Comparison of ENCODE assay signal across 16 mouse cellular contexts in the genomic region with DNA sequence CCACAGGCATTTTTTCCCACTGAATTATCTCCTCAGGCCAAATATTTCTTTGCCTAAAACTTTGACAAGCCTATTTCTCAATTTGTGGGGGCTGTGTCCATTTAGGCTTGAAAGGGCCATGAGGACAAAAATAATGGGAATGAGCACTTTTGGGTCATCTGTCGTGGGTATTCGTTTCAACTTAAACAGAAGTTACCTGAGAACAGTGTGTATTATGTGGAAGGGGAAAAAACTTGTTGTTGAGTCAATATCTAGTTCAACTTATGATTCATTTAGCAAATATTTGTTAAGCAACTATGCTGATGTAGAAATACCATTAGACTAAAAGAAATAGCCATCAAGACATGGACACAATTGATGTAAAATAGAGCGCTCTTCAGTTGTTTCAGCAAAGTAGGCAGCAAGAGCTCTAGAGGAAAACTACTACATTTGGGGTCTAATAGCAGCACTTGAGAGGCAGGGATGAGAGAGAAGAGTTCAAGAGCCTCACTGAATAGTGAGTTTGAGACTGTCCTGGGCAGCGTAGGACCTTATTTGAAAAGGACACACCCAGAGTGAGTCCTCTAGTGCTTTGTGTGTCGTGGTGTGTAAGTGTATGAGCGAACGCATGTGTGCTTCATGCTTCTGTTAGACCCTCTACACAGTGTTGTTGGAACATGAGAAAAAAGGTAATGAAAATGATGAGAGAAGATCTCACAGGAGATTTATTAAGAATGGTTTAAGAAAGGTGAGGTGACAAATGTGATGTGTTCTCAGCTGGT. TPM values are rescaled to one million over a fixed set of nuclear protein-coding genes. Genes with fewer than 3 reads are reported as not detected.
DNase-seq lines count a peak whose midpoint lies in the region; ATAC-seq and TF ChIP-seq lines count a peak whose summit lies in the region.
"Had no signal": no experiment of that assay in that cellular context is flagged by ENCODE, and none has a peak within 500 bp of the region (broad histone marks: within the 10 kb centered on the region; RNA-seq: fewer than 3 reads in every experiment).

No protein-coding gene starts in this region.

- H3K27ac ChIP-seq in embryonic facial prominence, embryonic 14.5 days (replicated peaks; ENCODE audit: low read depth, low read length) = peak overlapping the region; percentile 58
- H3K27ac ChIP-seq in embryonic facial prominence, embryonic 10.5 days (replicated peaks) = no peak overlapping the region
- peak overlapping the region; percentile 35; the same call in 1 of the 2 replicates for H3K27ac ChIP-seq in hindbrain, embryonic 12.5 days
- no peak overlapping the region for H3K27ac ChIP-seq in hindbrain, embryonic 16.5 days (ENCODE audit: low read depth, low read length)
- H3K27ac ChIP-seq in lung, postnatal 0 days (ENCODE audit: low read length) = peak overlapping the region; percentile 82
- H3K27ac ChIP-seq in kidney, embryonic 14.5 days (ENCODE audit: low read depth, low read length) = no peak overlapping the region

- 0 out of 2 replicates have a peak, but pooled peaks cover 2% of the 10 kb centered on the region for H3K9me3 ChIP-seq in embryonic facial prominence, embryonic 14.5 days (ENCODE audit: control insufficient read depth, low read length)
- H3K9me3 ChIP-seq in embryonic facial prominence, embryonic 10.5 days = no peaks in the 10 kb centered on the region
- H3K9me3 ChIP-seq in hindbrain, embryonic 12.5 days (replicated peaks) = no peaks in the 10 kb centered on the region
- H3K9me3 ChIP-seq in hindbrain, embryonic 16.5 days (ENCODE audit: control insufficient read depth, low read length) = no peaks in the 10 kb centered on the region
- H3K9me3 ChIP-seq in lung, postnatal 0 days (ENCODE audit: low read length) = no peaks in the 10 kb centered on the region
- H3K9me3 ChIP-seq in kidney, embryonic 14.5 days (ENCODE audit: control insufficient read depth, low read length) = no peaks in the 10 kb centered on the region; the same call in 1 of the 2 replicates
- H3K9me3 ChIP-seq: midbrain, embryonic 15.5 days; neural tube, embryonic 13.5 days had no signal

- no peak for ATAC-seq in embryonic facial prominence, embryonic 14.5 days (ENCODE audit: low read depth)
- ATAC-seq in hindbrain, embryonic 12.5 days (ENCODE audit: low FRiP score) = no peak
- no peak for ATAC-seq in hindbrain, embryonic 16.5 days
- peak; percentile 70 for ATAC-seq in lung, postnatal 0 days
- no peak for ATAC-seq in kidney, embryonic 14.5 days (ENCODE audit: low FRiP score, low TSS enrichment)
- ATAC-seq: midbrain, embryonic 15.5 days had no signal

- no peak overlapping the region for H3K4me3 ChIP-seq in embryonic facial prominence, embryonic 14.5 days (ENCODE audit: low read depth, low read length)
- H3K4me3 ChIP-seq in embryonic facial prominence, embryonic 10.5 days = no peak overlapping the region
- H3K4me3 ChIP-seq in hindbrain, embryonic 12.5 days = no peak overlapping the region
- no peak overlapping the region for H3K4me3 ChIP-seq in hindbrain, embryonic 16.5 days (ENCODE audit: low read length)
- H3K4me3 ChIP-seq in lung, postnatal 0 days (ENCODE audit: low read depth, low read length) = no peak overlapping the region
- no peak overlapping the region for H3K4me3 ChIP-seq in lung, adult 2 months (replicated peaks; ENCODE audit: extremely low read depth, low read depth, low read length)
- no peak overlapping the region for H3K4me3 ChIP-seq in kidney, embryonic 14.5 days (ENCODE audit: low read length)
- H3K4me3 ChIP-seq: midbrain, embryonic 15.5 days; neural tube, embryonic 13.5 days had no signal

- WGBS in embryonic facial prominence, embryonic 14.5 days = 92% methylated on average over 7 of the region's 7 CpGs
- WGBS in embryonic facial prominence, embryonic 10.5 days = 93% methylated on average over 7 of the region's 7 CpGs
- WGBS in hindbrain, embryonic 12.5 days = 94% methylated on average over 7 of the region's 7 CpGs
- 96% methylated on average over 7 of the region's 7 CpGs for WGBS in hindbrain, embryonic 16.5 days
- WGBS in lung, postnatal 0 days = 68% methylated on average over 7 of the region's 7 CpGs
- 67% methylated on average over 7 of the region's 7 CpGs for WGBS in lung, adult 2 months
- WGBS in kidney, embryonic 14.5 days = 90% methylated on average over 7 of the region's 7 CpGs

- no peak overlapping the region for H3K9ac ChIP-seq in embryonic facial prominence, embryonic 14.5 days (ENCODE audit: low read depth, low read length)
- no peak overlapping the region for H3K9ac ChIP-seq in hindbrain, embryonic 12.5 days
- no peak overlapping the region for H3K9ac ChIP-seq in hindbrain, embryonic 16.5 days (ENCODE audit: low read depth, low read length)
- H3K9ac ChIP-seq in lung, postnatal 0 days (replicated peaks; ENCODE audit: low read depth) = no peak overlapping the region
- no peak overlapping the region for H3K9ac ChIP-seq in kidney, embryonic 14.5 days (ENCODE audit: low read depth, low read length)
- H3K9ac ChIP-seq: midbrain, embryonic 15.5 days; neural tube, embryonic 13.5 days had no signal

- peak; percentile 80 for TF ChIP-seq EP300 in lung, postnatal 0 days (IDR thresholded peaks at IDR 0.05)

- no peak for TF ChIP-seq CTCF in lung, postnatal 0 days (IDR thresholded peaks at IDR 0.05)
- no peak for TF ChIP-seq CTCF in lung, adult 2 months (IDR thresholded peaks at IDR 0.05; ENCODE audit: insufficient read depth, low read length)

- H3K4me2 ChIP-seq in embryonic facial prominence, embryonic 14.5 days (ENCODE audit: low read depth, low read length) = no peak overlapping the region
- no peak overlapping the region for H3K4me2 ChIP-seq in hindbrain, embryonic 12.5 days (replicated peaks)
- H3K4me2 ChIP-seq in hindbrain, embryonic 16.5 days (ENCODE audit: low read length) = no peak overlapping the region
- H3K4me2 ChIP-seq in lung, postnatal 0 days (replicated peaks; ENCODE audit: low read depth, low read length) = no peak overlapping the region
- H3K4me2 ChIP-seq in kidney, embryonic 14.5 days (replicated peaks; ENCODE audit: low read depth, low read length) = no peak overlapping the region
- H3K4me2 ChIP-seq: midbrain, embryonic 15.5 days; neural tube, embryonic 13.5 days had no signal

- H3K36me3 ChIP-seq in embryonic facial prominence, embryonic 14.5 days (ENCODE audit: control insufficient read depth, insufficient read depth, low read length) = 0 out of 2 replicates have a peak, but pooled peaks cover 3% of the 10 kb centered on the region
- H3K36me3 ChIP-seq in embryonic facial prominence, embryonic 10.5 days (replicated peaks) = peaks cover 7% of the 10 kb centered on the region; the same call in 1 of the 2 replicates
- no peaks in the 10 kb centered on the region for H3K36me3 ChIP-seq in hindbrain, embryonic 12.5 days
- H3K36me3 ChIP-seq in hindbrain, embryonic 16.5 days (ENCODE audit: control insufficient read depth, insufficient read depth, low read length) = no peaks in the 10 kb centered on the region
- H3K36me3 ChIP-seq in lung, postnatal 0 days (ENCODE audit: insufficient read depth, low read length) = no peaks in the 10 kb centered on the region
- H3K36me3 ChIP-seq in kidney, embryonic 14.5 days (ENCODE audit: control insufficient read depth, insufficient read depth, low read length) = no peaks in the 10 kb centered on the region
- H3K36me3 ChIP-seq: midbrain, embryonic 15.5 days; neural tube, embryonic 13.5 days had no signal

- peaks cover 7% of the 10 kb centered on the region; the same call in 1 of the 2 replicates for H3K4me1 ChIP-seq in embryonic facial prominence, embryonic 14.5 days (ENCODE audit: control insufficient read depth, insufficient read depth, low read length)
- peaks cover 14% of the 10 kb centered on the region for H3K4me1 ChIP-seq in embryonic facial prominence, embryonic 10.5 days
- H3K4me1 ChIP-seq in hindbrain, embryonic 12.5 days = no peaks in the 10 kb centered on the region
- 0 out of 2 replicates have a peak, but pooled peaks cover 3% of the 10 kb centered on the region for H3K4me1 ChIP-seq in hindbrain, embryonic 16.5 days (ENCODE audit: control insufficient read depth, insufficient read depth, low read depth, low read length)
- peaks cover 9% of the 10 kb centered on the region; the same call in 1 of the 2 replicates for H3K4me1 ChIP-seq in lung, postnatal 0 days (ENCODE audit: insufficient read depth, low read depth, low read length)
- H3K4me1 ChIP-seq in lung, adult 2 months (ENCODE audit: control insufficient read depth, insufficient read depth, low read length) = peaks cover 18% of the 10 kb centered on the region
- H3K4me1 ChIP-seq in kidney, embryonic 14.5 days (ENCODE audit: control insufficient read depth, insufficient read depth, low read length) = no peaks in the 10 kb centered on the region
- H3K4me1 ChIP-seq: midbrain, embryonic 15.5 days had no signal

- H3K27me3 ChIP-seq in embryonic facial prominence, embryonic 14.5 days (replicated peaks; ENCODE audit: control insufficient read depth, insufficient read depth, low read length) = no peaks in the 10 kb centered on the region
- no peaks in the 10 kb centered on the region for H3K27me3 ChIP-seq in embryonic facial prominence, embryonic 10.5 days (replicated peaks; ENCODE audit: low read depth, poor library complexity, severe bottlenecking)
- H3K27me3 ChIP-seq in hindbrain, embryonic 12.5 days = no peaks in the 10 kb centered on the region
- no peaks in the 10 kb centered on the region for H3K27me3 ChIP-seq in hindbrain, embryonic 16.5 days (replicated peaks; ENCODE audit: control insufficient read depth, insufficient read depth, low read length)
- H3K27me3 ChIP-seq in lung, postnatal 0 days (replicated peaks; ENCODE audit: insufficient read depth, low read length) = no peaks in the 10 kb centered on the region
- no peaks in the 10 kb centered on the region for H3K27me3 ChIP-seq in kidney, embryonic 14.5 days (ENCODE audit: control insufficient read depth, insufficient read depth, low read length)
- H3K27me3 ChIP-seq: midbrain, embryonic 15.5 days; neural tube, embryonic 13.5 days had no signal

- TF ChIP-seq POLR2A in lung, adult 2 months (IDR thresholded peaks at IDR 0.05; ENCODE audit: borderline replicate concordance, extremely low read depth, low read depth, low read length) = no peak

- no peak for DNase-seq in embryonic facial prominence, embryonic 14.5 days (ENCODE audit: low spot score)
- DNase-seq in embryonic facial prominence, embryonic 10.5 days (ENCODE audit: low spot score) = no peak
- peak; percentile 83 for DNase-seq in lung, postnatal 0 days (ENCODE audit: low spot score)
- no peak for DNase-seq in lung, adult 2 months
- DNase-seq in urinary bladder, postnatal 36 days (ENCODE audit: low spot score in 2 of 2) = no peak
- DNase-seq: adrenal gland, postnatal 10 days; cerebellum, postnatal 36 days; kidney, adult 8-10 months; lung, postnatal 36 days; retina, postnatal 1 day; spleen, adult 18-20 months had no signal

RNA-seq across cellular contexts. Expression of a gene that starts 23.1 kb away (rescaled TPM):
- polyA plus RNA-seq in embryonic facial prominence, embryonic 14.5 days (2014; fragmentation: Nextera tagmentation; extraction: Ambion mirVana) = 39.6 and 46.0 TPM in 2 replicates
- polyA plus RNA-seq in embryonic facial prominence, embryonic 10.5 days (2016; fragmentation: Nextera tagmentation; extraction: Ambion mirVana) = 48.1 and 54.8 TPM in 2 replicates
- polyA plus RNA-seq in hindbrain, embryonic 12.5 days (2016; fragmentation: Nextera tagmentation; extraction: Ambion mirVana) = 51.1 and 53.2 TPM in 2 replicates
- 38.7 and 38.9 TPM in 2 replicates for polyA plus RNA-seq in hindbrain, embryonic 16.5 days (2015; fragmentation: Nextera tagmentation; extraction: Ambion mirVana)
- polyA plus RNA-seq in lung, postnatal 0 days (2015; fragmentation: Nextera tagmentation; extraction: Ambion mirVana) = 35.8 and 37.6 TPM in 2 replicates
- 6.5 and 6.6 TPM in 2 replicates for polyA plus RNA-seq in lung, adult 2 months (2012; rRNA removed)
- polyA plus RNA-seq in kidney, embryonic 14.5 days (2014; fragmentation: Nextera tagmentation; extraction: Ambion mirVana) = 47.1 and 64.8 TPM in 2 replicates

RNA-seq across cellular contexts. Expression of a gene that starts 23.4 kb away (rescaled TPM):
- 12.7 and 13.6 TPM in 2 replicates for polyA plus RNA-seq in embryonic facial prominence, embryonic 14.5 days (2014; fragmentation: Nextera tagmentation; extraction: Ambion mirVana)
- 5.4 and 5.9 TPM in 2 replicates for polyA plus RNA-seq in embryonic facial prominence, embryonic 10.5 days (2016; fragmentation: Nextera tagmentation; extraction: Ambion mirVana)
- 9.6 and 10.3 TPM in 2 replicates for polyA plus RNA-seq in hindbrain, embryonic 12.5 days (2016; fragmentation: Nextera tagmentation; extraction: Ambion mirVana)
- polyA plus RNA-seq in hindbrain, embryonic 16.5 days (2015; fragmentation: Nextera tagmentation; extraction: Ambion mirVana) = 1.7 and 2.4 TPM in 2 replicates
- 21.0 and 25.7 TPM in 2 replicates for polyA plus RNA-seq in lung, postnatal 0 days (2015; fragmentation: Nextera tagmentation; extraction: Ambion mirVana)
- polyA plus RNA-seq in lung, adult 2 months (2012; rRNA removed) = 16.9 and 20.9 TPM in 2 replicates
- 13.9 and 18.5 TPM in 2 replicates for polyA plus RNA-seq in kidney, embryonic 14.5 days (2014; fragmentation: Nextera tagmentation; extraction: Ambion mirVana)

RNA-seq across cellular contexts. Expression of a gene that starts 52.8 kb away (rescaled TPM):
- polyA plus RNA-seq in embryonic facial prominence, embryonic 14.5 days (2014; fragmentation: Nextera tagmentation; extraction: Ambion mirVana) = 2.4 TPM in 2 replicates
- polyA plus RNA-seq in embryonic facial prominence, embryonic 10.5 days (2016; fragmentation: Nextera tagmentation; extraction: Ambion mirVana) = 5.1 and 6.1 TPM in 2 replicates
- polyA plus RNA-seq in hindbrain, embryonic 12.5 days (2016; fragmentation: Nextera tagmentation; extraction: Ambion mirVana) = 3.1 and 4.5 TPM in 2 replicates
- polyA plus RNA-seq in hindbrain, embryonic 16.5 days (2015; fragmentation: Nextera tagmentation; extraction: Ambion mirVana) = 1.6 and 2.0 TPM in 2 replicates
- polyA plus RNA-seq in lung, postnatal 0 days (2015; fragmentation: Nextera tagmentation; extraction: Ambion mirVana) = 0.36 TPM in 2 replicates
- polyA plus RNA-seq in lung, adult 2 months (2012; rRNA removed) = 0.06 and 0.17 TPM in 2 replicates
- polyA plus RNA-seq in kidney, embryonic 14.5 days (2014; fragmentation: Nextera tagmentation; extraction: Ambion mirVana) = 2.9 and 3.2 TPM in 2 replicates

Comparison
In these comparisons a context has a peak if more than half of its experiments do, and no peak if none do; other contexts are left out.
1. H3K27ac ChIP-seq: peak in embryonic facial prominence, embryonic 14.5 days (single experiment), hindbrain, embryonic 12.5 days (single experiment) and lung, postnatal 0 days (single experiment); none in embryonic facial prominence, embryonic 10.5 days (single experiment), hindbrain, embryonic 16.5 days (single experiment) and kidney, embryonic 14.5 days (single experiment).